Mouse (Mus musculus) T-cell, adult 66 days (primary cell): ENCODE data around the gene Srebf1. TPM values are rescaled to one million over a fixed set of nuclear protein-coding genes. Genes with fewer than 3 reads are reported as not detected.

Experiments
- total RNA-seq, 2 experiments: library from RNA; stranded (reverse); gene quantifications; 3 replicates in 1 of 2; 4 replicates in 1 of 2; pipeline ENCODE4 v1.2.4; 2023

Srebf1 gene
- 100 to 1,000 TPM; 148 to 151 TPM for total RNA-seq

GRCm38 (mm10) chr11:60222469-60223236 is at the start of gene Srebf1:
Gene Srebf1 (minus strand): TSS chr11:60222581.

Other genes starting within 250 kb of the Srebf1 start
- 1 to 10 TPM; 2.3 to 5.7 TPM for gene Pemt, start 176.1 kb downstream of the Srebf1 start, total RNA-seq
- 100 to 1,000 TPM; 101 to 107 TPM for gene Rai1, start 117.6 kb downstream of the Srebf1 start, total RNA-seq
- 10 to 100 TPM; 32.2 to 36.6 TPM for gene Tom1l2, start 130.3 kb upstream of the Srebf1 start, total RNA-seq
- 1 to 10 TPM in 1 of 2 experiments, under 1 TPM in 1; 0.24 to 1.0 TPM for gene Drc3, start 130.7 kb upstream of the Srebf1 start, total RNA-seq
- gene Gid4, start 194.6 kb upstream of the Srebf1 start, total RNA-seq, result 10 to 100 TPM; 25.0 to 25.7 TPM
- 10 to 100 TPM; 24.8 to 34.1 TPM for gene Atpaf2, start 195.9 kb upstream of the Srebf1 start, total RNA-seq
- 10 to 100 TPM; 60.2 to 78.1 TPM for gene Drg2, start 232.0 kb upstream of the Srebf1 start, total RNA-seq
- gene Myo15, start 246.8 kb upstream of the Srebf1 start, total RNA-seq, result 1 to 10 TPM; 1.5 to 1.7 TPM